Mouse (Mus musculus) Patski (cell line): Measurements from ENCODE around the gene Atp6v1e2. TPM values are rescaled to one million over a fixed set of nuclear protein-coding genes. Genes with fewer than 3 reads are reported as not detected.

ENCODE experiments used
- ATAC-seq: fragments of 100-300 bp; one replicate; pipeline ENCODE4 v1.8.0; 2021
- CTCF ChIA-PET: fragments of 350-600 bp; sonication (Branson Sonifier 250); formaldehyde crosslinking; loops from one replicate; lab custom pipeline; 2022; ENCODE audit warnings: inconsistent platforms; lab: Charles Lee
- POLR2A ChIA-PET: fragments of 350-600 bp; sonication (Branson Sonifier 250); formaldehyde crosslinking; loops from one replicate; lab custom pipeline; 2022; ENCODE audit warnings: antibody characterized with exemption, inconsistent platforms; lab: Charles Lee
- DNase-seq: peaks from one replicate; pipeline ENCODE4 v3.0.0-alpha.2; 2011; ENCODE audit warnings: low read depth, low spot score
- H3K27me3 ChIP-seq: fragments of 371-371 bp; one replicate; pipeline ENCODE4 v1.5.1; 2021
- CTCF ChIP-seq: fragments of 100-300 bp; IDR thresholded peaks from one replicate; pipeline ENCODE4 v1.5.1; 2021
- in situ Hi-C: fragments of 300-500 bp; cut with MboI; formaldehyde crosslinking; loops from 3 replicates; pipeline ENCODE4 v1.11.1; 2018; ENCODE audit warnings: low pct_unique_long_range_greater_than_20kb, mixed read lengths
- polyA plus RNA-seq: library from polyadenylated mRNA; unstranded; gene quantifications from one replicate; pipeline ENCODE4 v1.2.3, GENCODE M21; 2021

Atp6v1e2 gene
- polyA plus RNA-seq, 1 experiment from 2014 or later = not detected

GRCm38 (mm10) chr17:86976387-86976786 lies 28.7 kb upstream of the Atp6v1e2 start:
- ChIA-PET POLR2A (no interaction called here), CTCF (no interaction called here)
- in situ Hi-C loops = no loop called here
- no peak for TF ChIP-seq CTCF
- DNase-seq (no peak), ATAC-seq (no peak)
- no peaks in the 10 kb centered on the region for H3K27me3 ChIP-seq

- ATAC-seq (no peak), DNase-seq (no peak)
- H3K27me3 ChIP-seq = no peaks in the 10 kb centered on the region
- no peak for TF ChIP-seq CTCF
- POLR2A ChIA-PET = interaction anchor here (0.5 to 0.7 kb wide), 2 partner anchors 84 to 701 kb away, joined by 3 to 4 read pairs; no protein-coding TSS in a partner anchor
- in situ Hi-C loops = no loop called here
- CTCF ChIA-PET = interaction anchor here (1.3 to 1.8 kb wide), 3 partner anchors 9 to 19 kb away, joined by 3 to 5 read pairs (median 4); no protein-coding TSS in a partner anchor
These were observed 25.4 kb upstream of the Atp6v1e2 start for GRCm38 (mm10) chr17:86973097-86973496.

- TF ChIP-seq CTCF = no peak
- CTCF ChIA-PET = interaction anchor here (1.4 to 1.8 kb wide), 2 partner anchors 14 to 20 kb away, joined by 3 to 5 read pairs; no protein-coding TSS in a partner anchor
- no peak for DNase-seq
- POLR2A ChIA-PET = no interaction called here
- ATAC-seq = no peak
- in situ Hi-C loops = no loop called here
- H3K27me3 ChIP-seq = no peaks in the 10 kb centered on the region
These were observed 24.2 kb upstream of the Atp6v1e2 start for GRCm38 (mm10) chr17:86971860-86972259.

- ChIA-PET POLR2A (no interaction called here), CTCF (no interaction called here)
- in situ Hi-C loops = no loop called here
- TF ChIP-seq CTCF = no peak
- no peak for ATAC-seq
- no peak for DNase-seq
- no peaks in the 10 kb centered on the region for H3K27me3 ChIP-seq
These were observed 23.3 kb upstream of the Atp6v1e2 start for GRCm38 (mm10) chr17:86971036-86971435.

- in situ Hi-C loops = no loop called here
- no peak for ATAC-seq
- TF ChIP-seq CTCF = no peak
- ChIA-PET POLR2A (no interaction called here), CTCF (no interaction called here)
- DNase-seq = no peak
- no peaks in the 10 kb centered on the region for H3K27me3 ChIP-seq
These were observed 22.5 kb upstream of the Atp6v1e2 start for GRCm38 (mm10) chr17:86970026-86970750.

GRCm38 (mm10) chr17:86969582-86969981 lies 21.9 kb upstream of the Atp6v1e2 start:
- H3K27me3 ChIP-seq = no peaks in the 10 kb centered on the region
- DNase-seq (no peak), ATAC-seq (no peak)
- POLR2A ChIA-PET = no interaction called here
- CTCF ChIA-PET = no interaction called here
- no peak for TF ChIP-seq CTCF
- in situ Hi-C loops = no loop called here

GRCm38 (mm10) chr17:86968581-86968980 lies 20.9 kb upstream of the Atp6v1e2 start:
- ChIA-PET POLR2A (no interaction called here), CTCF (no interaction called here)
- TF ChIP-seq CTCF = no peak
- in situ Hi-C loops = no loop called here
- H3K27me3 ChIP-seq = no peaks in the 10 kb centered on the region
- ATAC-seq = no peak
- no peak for DNase-seq

- POLR2A ChIA-PET = interaction anchor here (0.6 kb wide), 1 partner anchor 488 kb away, joined by 3 read pairs; no protein-coding TSS in a partner anchor
- in situ Hi-C loops = no loop called here
- no peaks in the 10 kb centered on the region for H3K27me3 ChIP-seq
- CTCF ChIA-PET = interaction anchor here (1.0 kb wide), 1 partner anchor 25 kb away, joined by 3 read pairs; no protein-coding TSS in a partner anchor
- TF ChIP-seq CTCF = no peak
- ATAC-seq (no peak), DNase-seq (no peak)
These were observed 20.1 kb upstream of the Atp6v1e2 start for GRCm38 (mm10) chr17:86967536-86968525.

GRCm38 (mm10) chr17:86967048-86967447 lies 19.4 kb upstream of the Atp6v1e2 start:
- ChIA-PET POLR2A (no interaction called here), CTCF (interaction anchor here (1.0 kb wide), 1 partner anchor 26 kb away, joined by 3 read pairs; no protein-coding TSS in a partner anchor)
- no peak for ATAC-seq
- TF ChIP-seq CTCF = no peak
- DNase-seq = no peak
- in situ Hi-C loops = no loop called here
- no peaks in the 10 kb centered on the region for H3K27me3 ChIP-seq

- POLR2A ChIA-PET = no interaction called here
- no peaks in the 10 kb centered on the region for H3K27me3 ChIP-seq
- in situ Hi-C loops = no loop called here
- DNase-seq (no peak), ATAC-seq (no peak)
- CTCF ChIA-PET = no interaction called here
- TF ChIP-seq CTCF = no peak
These were observed 18.3 kb upstream of the Atp6v1e2 start for GRCm38 (mm10) chr17:86966040-86966439.
